Mouse (Mus musculus) heart, adult 11 months (tissue): ENCODE measurements around the gene Adgrv1.

Experiments
- DNase-seq: peaks from one replicate; pipeline ENCODE4 v3.0.0; 2022

The Adgrv1 gene

DNA sequence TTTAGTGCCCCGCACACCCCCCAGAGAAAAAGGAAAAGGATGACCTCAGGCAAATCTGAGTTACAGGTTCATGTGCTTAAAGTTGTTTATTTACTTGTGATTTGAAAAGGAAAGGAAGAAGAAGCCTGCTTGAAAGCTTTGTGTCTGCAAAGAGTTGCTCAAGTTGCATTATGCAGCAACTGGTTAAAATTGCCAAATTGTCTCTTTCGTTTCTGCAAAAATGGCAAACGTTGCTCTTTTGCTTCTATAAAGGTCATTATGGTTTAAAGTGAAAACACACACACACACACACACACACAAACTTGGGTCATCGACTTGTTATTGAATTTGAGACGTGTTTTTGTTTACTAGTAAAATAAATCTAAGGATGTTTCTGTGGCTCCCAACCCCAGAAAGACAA lies 500.3 kb downstream of the Adgrv1 start:
- DNase-seq: peak; percentile 73

DNA sequence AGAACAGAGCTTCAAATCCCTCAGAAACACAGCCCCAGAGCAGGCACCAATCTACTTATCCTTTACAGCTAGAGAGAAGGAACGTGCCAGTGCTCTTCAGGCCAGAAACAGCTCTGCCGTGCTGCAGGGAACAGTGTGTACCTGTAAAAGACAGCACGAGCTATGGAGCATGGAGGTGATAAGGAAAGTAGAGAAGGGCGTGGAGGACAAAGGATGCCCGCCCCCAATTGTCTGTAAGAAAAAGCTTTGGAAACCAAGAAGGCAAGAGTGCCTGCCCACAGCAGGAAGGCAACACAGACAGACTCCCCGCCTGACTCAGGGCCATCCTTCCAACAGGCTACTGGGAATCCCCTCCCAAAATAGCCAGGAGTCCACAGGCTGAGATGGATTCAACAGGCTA lies 501.1 kb downstream of the Adgrv1 start:
- DNase-seq: peak; percentile 96

DNA sequence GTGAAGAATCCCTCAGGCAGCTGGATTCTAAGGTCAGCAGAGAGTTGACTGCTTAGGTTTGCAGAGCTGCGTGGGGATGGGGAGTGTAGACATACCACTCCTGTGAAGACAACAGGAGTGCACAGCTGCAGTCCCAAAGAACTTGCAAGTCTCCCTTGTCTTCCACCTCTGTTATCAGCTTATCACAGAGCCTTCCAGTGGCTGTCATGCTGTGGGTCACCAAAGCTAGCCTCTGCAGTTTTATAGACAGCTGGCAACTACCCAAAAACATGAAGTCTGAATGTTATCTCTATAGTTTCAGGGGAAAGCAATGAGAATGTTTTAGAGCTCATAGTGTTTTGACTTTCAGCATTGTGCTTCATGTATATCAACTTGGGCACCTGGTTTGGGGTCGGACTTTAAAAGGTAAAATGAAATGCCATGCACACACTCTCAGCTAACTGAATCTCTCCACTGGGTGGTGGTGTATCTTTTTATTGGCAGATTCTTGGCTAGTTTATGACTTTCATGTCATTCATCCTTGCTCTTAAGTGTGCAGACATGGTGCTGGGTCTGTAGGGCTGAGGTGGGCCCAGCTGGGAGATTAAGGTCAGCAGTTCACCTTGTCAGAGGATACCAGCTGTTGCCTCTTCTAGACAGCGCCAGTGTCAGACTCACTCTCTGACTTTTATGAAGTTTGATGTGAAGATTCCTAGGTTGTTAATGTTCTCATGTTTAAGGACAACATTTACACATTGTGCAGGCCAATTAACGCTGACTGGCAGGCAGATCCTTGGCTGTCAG lies 502.0 kb downstream of the Adgrv1 start:
- DNase-seq: no peak

DNA sequence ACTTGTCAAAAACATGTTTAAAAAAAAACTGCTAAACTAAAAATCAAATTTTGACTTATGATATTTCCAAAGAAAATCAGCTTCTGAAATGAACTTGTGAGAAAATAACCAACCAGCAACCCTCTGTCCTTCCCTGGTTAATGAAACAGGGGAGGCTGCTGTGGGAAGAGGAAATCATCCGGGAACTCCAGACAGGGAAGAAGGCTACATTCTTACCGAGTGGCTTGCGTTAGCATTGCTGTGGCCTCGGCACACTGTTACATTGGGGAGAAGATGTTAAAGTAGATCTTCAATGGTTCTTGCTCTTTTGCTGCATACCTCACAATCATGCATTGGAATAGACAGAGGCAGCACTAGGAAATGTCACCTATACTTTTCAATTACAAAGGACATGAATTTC lies 507.1 kb downstream of the Adgrv1 start:
- DNase-seq: peak; percentile 55

DNA sequence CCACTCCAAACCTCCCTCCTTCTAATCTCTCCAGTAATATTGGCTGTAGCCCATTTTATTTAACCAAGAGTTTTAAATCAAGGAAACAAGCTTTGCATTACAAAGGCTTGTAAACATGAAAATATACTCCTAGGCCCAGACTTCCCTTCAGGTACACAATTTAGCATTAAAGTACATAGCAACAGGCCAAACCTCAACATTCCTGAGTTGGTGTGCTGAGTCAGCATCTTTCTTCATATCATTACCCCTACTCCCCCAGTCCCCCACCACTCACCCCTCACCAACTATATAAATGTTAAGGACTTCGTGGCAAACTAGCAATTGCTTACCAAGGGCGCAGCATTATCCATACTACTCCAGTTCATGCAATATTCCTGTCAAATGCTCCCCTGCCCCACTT lies 510.7 kb downstream of the Adgrv1 start:
- no peak for DNase-seq

DNA sequence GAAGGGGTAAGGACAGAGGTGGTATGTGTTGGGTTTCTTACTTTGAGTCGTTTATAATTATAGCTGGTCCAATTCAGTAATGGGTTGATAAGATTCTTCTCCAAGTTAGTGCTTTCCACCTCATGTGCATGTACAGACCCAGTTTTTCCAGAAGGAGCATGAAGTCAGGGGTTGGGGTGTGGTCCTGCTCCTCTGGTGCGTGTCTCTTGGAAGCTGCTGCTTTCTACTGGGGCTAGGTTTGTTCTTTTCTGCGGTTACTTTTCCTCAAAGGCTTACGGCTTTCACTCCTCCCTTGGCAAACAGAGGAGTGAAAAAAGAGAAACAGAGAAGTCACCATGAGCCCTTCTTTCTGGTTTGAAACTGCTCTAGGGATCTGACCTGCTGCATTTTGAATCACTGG lies 522.5 kb downstream of the Adgrv1 start:
- peak; percentile 92 for DNase-seq

DNA sequence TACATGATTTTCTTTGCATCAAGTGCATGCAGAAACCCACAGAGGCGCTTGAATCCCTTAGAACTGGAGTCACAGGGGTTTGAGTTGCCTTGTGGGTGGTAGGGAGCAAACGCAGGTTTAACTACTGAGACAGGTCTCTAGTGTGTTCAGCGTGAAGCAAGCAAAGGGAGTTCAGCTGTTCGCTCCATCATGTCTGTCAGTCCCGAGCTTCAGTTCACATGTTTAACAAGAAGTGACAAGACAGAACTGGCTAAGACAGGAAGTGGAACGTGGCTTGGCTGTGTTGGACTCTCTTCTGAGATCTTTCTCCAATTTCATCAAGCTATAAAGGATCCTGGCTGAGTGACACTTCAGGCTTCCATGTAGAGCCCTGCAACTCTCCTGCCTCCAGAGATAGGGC lies 523.3 kb downstream of the Adgrv1 start:
- DNase-seq: no peak

DNA sequence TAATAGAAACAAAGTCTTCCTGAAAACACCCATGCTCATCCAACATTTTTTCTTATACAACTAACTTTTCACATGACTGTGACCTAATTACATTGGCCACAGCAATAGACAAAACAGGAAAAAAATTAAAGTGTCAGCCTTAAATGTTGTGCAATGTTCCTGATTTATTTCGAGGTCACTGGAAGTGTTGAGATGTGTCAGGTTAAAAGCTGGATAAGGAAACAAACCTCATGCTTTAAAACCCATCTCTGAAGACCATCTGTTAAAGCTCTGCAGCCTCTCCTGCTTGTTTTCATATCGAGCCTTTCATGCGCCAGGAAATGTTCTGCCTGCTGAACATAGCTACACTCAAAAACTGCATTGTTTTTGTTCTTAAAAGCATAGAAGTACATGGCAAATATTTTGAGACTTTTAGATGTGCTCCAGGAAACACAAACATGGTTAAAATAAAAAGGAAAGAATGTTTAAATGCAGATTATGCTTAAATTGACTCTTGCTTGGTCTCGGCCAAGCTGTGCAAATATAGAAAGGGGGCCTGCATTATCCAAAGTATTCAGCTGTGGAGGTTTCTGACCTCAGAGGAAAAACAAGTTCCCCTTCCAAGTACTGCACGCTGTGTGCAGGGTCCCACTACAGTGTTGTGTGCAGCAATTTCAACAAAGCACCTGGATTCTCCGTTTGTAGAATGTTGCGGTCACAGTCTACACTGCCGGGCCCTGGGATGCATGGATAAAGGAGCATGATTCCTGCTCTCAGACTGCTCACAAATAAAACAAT lies 524.2 kb downstream of the Adgrv1 start:
- no peak for DNase-seq

DNA sequence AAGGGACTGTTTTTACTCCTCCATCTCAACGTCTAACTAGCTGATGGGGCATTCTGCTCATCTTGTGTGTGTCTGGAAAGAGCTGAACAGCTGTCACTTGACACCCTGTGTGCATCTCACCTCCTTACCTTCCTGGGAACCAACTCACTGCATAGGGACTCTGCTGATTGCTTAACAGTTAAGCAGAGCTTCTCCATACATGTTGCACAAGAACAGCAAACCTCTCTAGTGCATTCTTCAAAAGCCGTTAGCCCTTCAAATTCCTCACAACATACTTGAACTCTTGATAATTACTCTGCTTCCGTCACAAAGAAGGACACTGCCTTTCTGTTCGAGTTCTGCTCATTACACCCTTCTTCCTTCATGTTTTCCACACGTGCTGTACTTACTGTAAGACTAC lies 525.5 kb downstream of the Adgrv1 start:
- DNase-seq: no peak

DNA sequence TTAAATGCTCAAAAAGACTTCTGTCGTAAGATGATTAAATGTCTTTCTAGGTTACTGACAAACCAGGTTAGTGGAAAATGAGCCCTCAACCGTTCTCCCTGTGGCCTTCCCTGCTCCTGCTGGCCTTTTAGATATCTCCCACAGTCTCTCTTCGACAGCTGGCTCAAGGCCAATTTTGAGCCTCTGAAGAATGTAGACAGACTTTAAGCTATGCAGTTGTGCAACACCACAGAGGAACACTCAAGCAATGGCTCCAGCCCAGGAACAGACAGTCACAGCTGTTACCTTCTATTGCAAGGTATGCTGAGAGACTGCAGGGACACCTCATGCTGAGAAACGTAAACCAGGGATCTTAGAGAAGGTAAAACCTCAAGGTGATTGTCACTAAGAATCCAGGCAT lies 529.2 kb downstream of the Adgrv1 start:
- peak; percentile 97 for DNase-seq

DNA sequence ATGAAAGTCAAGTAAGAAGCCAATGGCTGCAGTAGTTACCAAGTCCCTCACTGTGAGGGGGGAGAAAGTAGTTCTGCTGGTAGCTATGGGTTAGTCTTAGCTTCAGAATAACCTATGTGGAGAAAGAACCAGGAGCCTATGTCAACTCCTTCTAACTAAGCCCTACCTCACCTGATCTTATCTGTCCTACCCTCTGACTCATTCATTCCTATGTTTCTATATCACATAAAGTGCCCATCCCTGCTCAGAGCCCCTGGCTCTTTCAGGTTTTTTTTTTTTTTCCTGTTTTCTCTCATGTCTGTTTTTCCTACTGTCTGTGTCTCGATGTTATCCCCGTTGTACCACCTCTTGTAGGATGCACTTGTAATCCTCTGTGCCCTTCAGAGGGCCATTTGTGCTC lies 536.5 kb downstream of the Adgrv1 start:
- DNase-seq: no peak

DNA sequence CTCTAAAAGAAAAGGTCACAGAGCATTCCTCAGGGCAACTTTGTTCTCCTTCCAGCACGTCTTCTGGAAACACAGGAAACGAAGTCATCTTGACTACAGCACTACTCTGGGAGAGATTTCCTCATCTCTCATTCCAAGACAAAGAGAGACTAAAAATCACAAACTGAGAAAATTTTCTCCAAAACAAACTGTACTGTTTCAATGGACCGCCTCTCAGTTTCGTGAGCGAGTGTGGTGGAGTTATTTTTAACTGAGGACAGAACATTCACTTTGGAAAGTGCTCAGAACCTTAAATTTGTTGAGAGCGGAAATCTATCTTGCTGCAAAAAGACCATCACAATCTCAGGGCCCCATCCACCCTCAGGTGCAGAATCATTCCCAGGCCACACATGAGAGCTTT lies 538.4 kb downstream of the Adgrv1 start:
- peak; percentile 87 for DNase-seq

DNA sequence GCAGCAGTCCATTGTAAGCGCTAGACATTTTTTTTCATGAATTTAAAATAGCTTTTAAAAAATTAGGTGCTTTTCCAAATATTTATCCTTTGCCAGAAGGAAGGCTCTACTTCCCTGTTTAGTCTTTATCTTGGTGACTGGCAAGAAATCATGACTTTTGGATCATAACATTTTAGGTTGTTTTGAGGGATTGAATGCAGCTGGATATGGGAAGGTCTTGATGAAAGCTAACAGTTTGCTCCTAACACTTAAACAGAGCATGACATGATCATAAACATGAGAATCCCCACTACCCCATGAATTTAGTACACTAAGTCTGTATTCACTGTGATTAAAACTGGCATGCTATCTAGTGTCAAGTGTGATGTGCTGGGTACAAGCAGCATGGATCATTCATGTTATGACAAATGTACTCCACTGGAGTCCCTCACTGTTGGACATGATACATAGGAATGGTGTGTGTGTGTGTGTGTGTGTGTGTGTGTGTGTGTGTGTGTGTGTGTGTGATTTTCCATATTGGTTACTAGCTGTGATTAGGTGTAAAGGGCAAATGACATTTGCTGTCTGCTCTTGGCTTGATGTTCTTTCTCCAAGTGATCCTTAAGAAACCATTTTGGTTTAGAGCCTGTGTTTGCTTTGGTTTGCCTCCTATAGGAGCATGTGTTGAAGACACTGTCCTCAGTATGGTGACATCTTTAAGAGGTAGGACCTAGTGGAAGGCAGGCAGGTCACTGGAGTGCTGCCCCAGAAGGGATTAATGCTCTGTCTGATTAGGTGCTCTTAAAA lies 542.7 kb downstream of the Adgrv1 start:
- DNase-seq: no peak

DNA sequence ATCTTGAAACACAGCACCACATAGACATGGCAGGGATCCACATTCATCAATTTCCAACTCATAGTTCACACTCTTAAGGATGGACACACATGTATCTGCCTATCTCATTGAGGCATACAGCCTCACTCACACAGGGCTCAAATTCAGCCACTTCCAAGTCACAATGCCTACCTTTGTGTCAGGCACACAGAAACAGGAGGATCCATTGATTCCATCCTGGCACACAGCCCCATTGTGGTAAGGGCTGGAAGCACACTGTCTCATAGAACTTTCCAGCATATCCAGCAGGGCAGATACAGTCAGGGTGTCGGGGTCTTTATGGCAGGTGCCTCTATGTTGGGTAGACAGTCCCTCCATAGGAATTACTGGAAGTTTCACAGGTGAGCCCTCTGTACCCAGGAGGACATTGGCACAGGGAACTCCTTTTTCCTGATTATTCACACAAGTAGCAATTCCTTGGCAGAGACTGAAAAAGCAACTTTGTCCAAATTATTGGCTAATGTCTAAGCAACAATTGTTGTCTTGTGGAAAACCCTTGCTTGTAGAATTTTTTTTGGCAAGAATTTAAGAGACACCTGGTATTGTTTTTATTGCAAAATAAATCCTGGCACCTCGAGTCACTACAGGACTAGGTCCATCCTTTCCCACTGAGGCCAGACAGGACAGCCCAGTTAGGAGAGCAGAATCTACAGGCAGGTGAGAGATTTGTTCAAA lies 545.8 kb downstream of the Adgrv1 start:
- DNase-seq: no peak

DNA sequence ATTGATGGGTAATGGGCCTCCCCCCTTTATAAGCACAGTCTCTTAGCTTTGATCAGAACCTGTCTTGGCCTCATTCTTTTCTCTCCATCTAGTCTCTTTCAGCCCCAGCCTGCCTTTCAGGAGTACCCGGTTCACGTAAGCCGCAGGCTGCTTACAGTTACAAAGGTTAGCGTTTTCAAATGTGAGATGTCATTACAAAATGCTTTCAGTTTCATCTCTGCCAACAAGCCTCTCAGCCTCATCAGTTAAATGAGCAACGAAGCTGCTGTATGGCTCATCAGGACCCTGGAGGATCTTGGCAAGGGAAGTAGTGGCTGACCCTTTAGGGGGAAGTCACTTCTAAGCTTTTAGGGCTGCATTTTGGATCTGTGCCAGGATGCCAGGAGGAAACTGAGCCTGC lies 560.7 kb downstream of the Adgrv1 start:
- DNase-seq: no peak

DNA sequence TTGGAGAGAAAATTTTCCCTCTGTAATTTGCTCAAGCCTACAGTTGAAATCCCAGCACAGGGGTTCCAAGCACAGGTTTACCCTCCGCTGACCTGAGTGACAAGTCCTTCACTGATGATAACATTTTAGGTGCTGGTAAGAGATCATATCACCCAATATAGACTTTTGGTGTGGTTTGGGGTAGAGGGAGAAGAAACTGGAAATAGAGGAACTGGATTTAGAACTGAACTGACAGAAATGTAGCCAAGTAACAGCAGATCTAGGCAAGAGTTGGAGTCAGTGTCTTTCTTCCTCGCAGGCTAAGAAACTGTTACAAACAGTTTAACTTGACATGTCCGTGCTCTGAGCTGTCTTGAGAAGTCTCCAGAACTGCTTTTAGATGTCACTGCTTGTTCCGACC lies 581.5 kb downstream of the Adgrv1 start:
- DNase-seq: no peak

DNA sequence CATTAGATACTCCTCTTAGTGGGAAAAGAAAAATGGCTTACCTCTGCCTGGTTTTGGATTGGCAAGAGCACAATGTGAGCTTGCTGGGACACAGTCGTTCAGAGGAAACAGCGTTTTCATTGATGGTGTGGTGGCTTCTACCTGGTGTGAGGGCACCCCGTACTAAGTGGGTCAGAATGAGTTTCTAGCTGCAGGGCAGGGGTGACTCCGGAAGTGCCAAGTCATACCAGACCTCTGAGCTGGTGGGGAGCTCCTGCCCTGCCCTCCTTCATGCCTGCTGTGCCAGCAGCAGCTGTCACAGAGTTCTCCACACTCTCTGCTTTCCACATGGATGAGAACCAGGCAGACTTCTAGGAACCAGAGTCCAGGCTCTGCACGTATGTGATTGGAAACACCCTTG lies 582.0 kb downstream of the Adgrv1 start:
- DNase-seq: no peak

DNA sequence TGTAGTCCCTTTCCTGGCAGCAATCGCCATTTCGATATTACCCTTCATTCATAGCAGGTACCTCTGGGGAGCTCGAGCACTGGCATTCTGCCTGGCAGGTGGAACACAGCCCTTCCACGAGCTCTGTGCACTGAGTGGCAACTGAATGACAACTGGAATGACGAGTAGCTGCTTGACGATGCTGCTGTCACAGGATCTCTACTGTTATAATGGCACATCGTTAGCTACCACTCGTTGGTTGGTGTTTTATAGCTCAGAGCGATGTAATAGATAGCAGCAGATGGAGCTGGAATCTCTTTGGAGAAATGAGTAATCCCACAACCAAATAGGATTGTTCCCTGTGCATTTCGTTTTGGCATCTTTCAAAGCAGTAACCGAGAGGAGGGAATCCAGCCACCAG lies 587.6 kb downstream of the Adgrv1 start:
- no peak for DNase-seq
